Mouse (Mus musculus): ENCODE measurements around the gene Adam22. TPM values are rescaled to one million over a fixed set of nuclear protein-coding genes. Genes with fewer than 3 reads are reported as not detected.
"Not testable (repeated sequence)": the region's sequence is repeated elsewhere in the genome, so short reads cannot be mapped to it uniquely, and the experiment has no call there.

The Adam22 gene
- total RNA-seq, 2 experiments from 2014 or later: 4.7 to 6.9 TPM

DNA sequence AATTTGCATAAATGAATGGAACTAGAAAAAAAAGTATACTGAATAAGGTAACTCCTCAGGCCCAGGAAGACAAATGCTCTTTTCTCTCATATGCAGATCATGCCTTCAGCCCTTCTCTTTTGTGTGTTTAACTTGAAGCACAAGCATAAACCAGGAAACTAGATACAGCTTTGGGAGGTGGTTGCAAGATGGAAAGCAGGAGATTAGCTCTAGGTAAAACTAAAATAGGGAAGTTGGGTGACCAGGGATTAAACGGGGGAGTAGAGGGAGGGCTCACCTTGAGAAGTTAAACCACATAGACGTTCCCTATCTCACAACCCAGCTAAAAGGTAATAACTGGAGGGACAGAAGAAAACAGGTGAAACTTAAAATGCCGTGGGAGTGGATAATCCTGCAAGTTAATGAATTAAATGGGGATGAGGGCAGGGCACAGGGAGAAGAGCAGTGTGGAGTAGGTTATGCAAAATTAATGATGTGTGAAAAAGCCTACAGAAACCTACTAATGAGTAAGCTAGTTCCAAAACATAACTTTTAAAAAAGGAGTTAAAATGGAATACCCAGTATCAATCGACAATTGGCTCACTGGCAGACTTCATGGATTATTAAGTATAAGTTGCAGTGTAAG is 40.2 kb downstream of the Adam22 start:
- intact Hi-C loops (cut with DNase I): no loop called here
- DNase-seq: no peak

DNA sequence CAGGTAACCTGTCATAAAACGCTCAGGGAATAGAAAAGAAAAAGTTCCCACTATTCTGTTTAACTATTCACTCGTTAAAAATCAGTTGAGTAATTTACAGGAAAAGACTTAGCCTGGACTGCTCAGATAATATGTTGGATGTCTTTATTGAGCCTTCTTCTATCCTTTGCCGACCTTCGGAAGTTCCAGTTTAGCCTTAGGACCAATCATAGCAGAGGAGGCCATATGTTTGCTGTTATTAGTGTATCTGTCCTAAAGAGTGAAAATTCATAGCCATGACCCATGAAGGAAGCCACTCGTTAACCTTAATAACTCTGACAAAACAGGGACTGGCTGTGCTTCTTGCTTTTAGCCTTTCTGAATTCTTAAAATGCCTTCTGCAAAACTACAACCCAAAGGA is 41.3 kb downstream of the Adam22 start:
- intact Hi-C loops (cut with DNase I): no loop called here
- no peak for DNase-seq

DNA sequence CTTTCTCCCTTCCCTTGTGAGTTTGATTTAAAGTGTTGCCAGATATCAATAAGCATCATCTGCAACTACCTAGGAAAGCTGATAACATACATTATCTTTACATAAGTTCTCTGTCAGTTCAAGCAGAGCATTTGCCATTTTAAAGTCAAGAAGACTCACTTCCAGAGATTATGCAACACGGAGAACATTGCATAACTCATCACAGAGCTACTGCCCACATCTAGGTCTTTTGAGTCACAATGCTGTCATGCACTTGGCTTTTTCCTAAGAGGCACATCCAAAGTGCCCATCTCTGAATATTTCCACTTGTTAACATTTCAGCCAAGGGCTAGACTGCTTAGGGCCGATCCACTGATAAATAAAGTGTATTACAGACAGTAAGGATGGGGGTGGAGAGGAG is 55.6 kb downstream of the Adam22 start:
- intact Hi-C loops (cut with DNase I): no loop called here
- DNase-seq: no peak

DNA sequence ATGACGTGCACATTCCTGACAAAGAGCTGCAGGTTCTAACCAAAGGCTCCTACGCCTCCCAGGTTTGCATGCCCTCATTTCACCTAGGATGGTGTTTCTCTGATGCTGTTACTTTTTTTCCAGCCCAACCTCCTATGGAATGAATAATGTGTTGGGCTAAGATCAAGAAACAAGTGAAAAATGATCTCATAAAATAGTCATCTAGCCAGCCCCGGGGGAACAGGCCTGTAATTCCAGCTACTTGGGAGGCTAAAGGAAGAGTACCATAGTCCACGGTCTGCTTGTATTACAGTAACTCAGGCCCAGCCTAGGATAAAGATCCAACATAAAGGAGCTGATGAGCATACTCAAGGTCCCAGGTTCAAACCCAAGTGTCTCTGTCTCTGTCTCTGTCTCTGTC is 57.1 kb downstream of the Adam22 start:
- peak; percentile 17 to 32 for DNase-seq
- intact Hi-C loops (cut with DNase I): no loop called here

DNA sequence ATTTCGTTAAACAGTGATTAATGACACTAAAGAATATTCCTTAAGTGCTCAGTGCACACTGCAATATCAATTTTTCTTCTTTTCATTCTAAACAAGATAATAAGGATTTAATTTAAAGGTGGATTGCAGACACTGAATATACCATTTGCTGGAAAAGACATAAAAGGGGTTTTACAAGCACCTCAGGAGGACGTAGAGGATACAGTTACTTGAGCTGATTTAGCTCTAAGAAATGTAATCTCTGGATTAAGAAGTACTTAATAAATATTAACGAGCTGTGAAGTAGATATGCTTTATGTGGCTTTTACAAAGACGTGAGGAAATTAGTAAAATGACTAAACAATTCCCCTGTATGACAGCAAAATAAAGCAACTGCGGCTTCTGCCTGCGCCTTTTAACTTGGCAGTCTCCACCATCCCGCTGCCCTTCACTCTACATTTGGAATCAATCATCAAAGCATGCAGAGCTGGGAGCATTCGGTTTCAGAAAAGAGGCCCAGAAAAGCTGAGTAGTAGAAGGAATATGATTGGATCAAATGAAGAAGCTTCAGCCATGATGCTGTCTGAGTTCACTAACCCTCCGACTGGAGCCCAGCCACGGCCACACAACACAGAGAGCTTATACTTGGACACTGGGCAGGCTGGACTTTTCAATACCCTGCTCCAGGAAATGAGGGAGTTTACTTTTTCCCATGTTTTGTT is 70.1 kb downstream of the Adam22 start:
- intact Hi-C loops (cut with DNase I): no loop called here
- no peak for DNase-seq

DNA sequence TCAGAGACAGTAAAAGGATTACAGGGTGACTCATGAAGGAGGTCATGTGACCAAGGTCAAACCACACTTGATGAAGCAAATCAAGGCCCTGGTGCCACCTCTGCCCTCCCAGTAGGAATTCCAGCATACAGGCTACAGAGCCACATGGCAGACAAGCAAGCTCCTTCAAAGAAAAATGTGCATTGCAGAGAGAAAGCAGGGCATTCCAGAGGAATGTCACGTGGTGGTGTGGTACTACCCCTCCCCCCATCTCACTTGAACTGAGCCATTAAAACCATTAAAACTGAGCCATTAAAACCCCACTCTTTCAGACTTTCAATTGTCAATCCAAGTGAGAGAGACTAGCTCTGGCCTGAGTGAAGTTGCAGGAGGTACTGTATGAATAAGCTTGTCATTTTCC is 74.7 kb downstream of the Adam22 start:
- no peak for DNase-seq
- intact Hi-C loops (cut with DNase I): no loop called here

DNA sequence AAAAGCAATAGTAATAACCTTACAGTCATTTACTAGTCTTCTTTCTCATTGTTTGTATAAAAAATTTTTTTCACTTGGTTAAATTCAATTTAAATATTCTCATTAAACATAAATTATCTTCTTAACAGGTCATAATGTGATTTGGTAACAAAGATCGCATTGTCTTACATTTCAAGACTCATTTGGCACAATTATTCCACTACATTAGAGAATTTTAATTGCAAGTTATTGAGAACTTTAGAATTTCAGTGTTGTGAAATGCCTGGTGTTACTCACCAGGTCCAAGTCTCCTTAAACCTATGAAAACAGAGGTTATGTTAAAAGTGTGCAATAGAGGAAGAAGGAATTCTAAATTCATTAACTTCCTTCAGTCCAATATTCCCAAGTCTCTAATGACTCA is 76.5 kb downstream of the Adam22 start:
- intact Hi-C loops (cut with DNase I): no loop called here
- no peak for DNase-seq

DNA sequence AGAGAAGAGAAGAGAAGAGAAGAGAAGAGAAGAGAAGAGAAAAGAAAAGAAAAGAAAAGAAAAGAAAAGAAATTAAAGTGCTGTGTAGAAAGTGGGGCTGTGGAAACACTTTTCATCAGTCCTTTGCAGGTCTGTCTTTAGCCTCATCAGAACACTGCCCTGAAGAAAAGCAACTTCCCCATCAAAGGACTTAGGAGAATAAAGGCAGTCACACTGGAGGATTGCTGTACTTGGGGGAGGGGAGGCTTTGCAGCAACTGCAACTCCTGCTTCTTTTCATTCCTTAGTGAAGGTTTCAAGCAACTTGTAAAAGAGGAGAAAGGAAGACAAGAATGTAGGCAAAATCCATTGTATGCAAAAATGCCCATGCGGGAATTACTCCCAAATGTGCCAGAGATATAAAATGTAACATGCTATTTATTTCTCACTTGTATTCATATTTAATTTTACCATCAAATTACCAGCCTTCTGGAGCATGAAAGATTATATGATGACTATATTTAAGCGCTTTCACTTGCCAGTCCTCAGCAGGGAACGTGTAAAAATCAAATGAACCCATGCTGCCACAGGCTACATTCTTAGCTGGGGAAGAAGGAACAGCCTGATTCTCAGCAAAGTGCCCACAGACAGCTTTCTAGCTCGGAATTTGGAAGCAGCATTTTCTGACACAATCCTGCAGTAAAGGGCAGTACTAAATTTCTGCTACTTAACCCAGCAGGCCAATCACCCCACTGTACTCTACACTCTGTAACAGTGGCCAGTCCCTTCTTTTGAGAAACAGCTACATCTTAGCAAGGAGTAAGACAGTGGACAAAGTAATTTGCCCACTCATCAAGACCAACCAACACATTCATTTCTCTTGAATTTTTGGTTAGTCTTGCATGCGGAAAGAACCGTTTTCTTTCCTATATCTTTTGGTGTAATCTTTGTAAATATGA is 78.0 kb downstream of the Adam22 start:
- DNase-seq: no peak
- intact Hi-C loops (cut with DNase I): no loop called here

DNA sequence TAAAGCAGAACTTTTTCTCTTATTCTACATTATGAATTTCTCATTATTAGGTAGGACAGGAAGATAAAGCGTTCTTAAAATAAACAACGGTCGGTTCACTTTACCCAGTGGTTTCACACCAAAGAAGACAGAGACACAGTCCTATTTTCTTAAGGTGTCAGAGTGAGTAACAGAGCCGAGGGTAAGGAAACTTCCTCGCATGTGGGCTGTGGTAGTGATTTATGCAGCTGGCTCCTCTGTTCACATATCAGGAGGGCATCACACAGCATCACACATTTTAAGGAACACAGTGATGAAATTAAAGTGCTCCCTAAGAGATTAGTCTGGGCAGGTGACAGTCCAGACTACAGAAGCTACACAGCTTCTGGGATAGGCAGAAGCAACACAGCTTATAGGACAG is 83.8 kb downstream of the Adam22 start:
- no peak for DNase-seq
- intact Hi-C loops (cut with DNase I): no loop called here

DNA sequence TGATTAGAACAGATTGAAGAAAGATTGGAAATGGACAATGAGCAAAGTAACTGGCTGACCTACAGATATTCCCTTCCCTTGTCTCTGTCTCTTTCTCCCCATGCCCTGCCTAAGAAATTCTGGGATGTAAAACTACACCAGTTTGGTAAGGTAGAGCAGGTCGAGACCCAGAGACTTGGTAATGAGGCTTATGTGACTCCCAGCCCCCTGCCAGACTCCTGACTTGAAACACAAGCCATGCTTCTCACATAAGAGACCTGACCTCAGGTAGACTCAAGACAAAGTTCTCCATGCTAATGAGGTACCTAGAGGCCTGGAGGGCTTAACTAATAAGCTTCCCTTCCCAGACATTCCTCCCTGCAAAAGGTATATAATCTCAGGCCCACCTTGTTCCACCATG is 91.8 kb downstream of the Adam22 start:
- intact Hi-C loops (cut with DNase I): no loop called here
- DNase-seq: no peak

DNA sequence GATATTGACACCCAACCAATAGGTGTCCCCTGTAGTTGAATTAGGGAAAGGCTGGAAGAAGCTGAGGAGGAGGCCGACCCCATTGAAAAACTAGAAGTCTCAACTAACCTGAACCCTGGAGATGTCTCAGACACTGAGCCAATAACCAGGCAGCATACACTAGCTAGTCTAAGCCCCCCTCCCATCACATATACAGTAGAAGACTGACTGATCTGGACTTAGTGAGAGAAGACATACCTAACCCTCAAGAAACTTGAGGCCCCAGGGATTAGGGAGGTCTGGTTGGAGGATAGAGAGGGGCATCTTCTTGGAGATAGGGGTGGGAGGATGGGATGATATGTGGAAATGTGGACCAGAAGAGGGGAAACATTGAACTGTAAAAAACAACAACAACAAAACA is 110.6 kb downstream of the Adam22 start:
- intact Hi-C loops (cut with DNase I): no loop called here
- DNase-seq: no peak

DNA sequence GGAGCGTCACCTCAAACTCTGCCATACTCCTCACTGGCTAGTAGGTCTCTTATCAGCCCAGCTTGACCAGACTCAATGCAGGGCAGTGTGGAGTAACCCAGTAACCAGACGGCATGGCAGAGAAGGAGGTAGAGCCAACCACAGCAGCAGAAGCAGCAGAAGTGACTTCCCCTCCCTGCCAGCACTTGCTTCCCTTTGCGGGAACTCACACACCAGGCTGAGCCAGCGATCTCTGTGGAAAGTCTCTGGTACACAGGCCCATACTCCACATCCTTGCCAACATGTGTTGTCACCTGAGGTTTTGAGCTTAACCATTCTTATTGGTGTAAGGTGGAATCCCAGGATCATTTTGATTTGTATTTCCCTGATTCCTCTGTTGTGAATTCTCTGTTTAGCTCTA is 111.5 kb downstream of the Adam22 start:
- intact Hi-C loops (cut with DNase I): no loop called here
- no peak for DNase-seq

DNA sequence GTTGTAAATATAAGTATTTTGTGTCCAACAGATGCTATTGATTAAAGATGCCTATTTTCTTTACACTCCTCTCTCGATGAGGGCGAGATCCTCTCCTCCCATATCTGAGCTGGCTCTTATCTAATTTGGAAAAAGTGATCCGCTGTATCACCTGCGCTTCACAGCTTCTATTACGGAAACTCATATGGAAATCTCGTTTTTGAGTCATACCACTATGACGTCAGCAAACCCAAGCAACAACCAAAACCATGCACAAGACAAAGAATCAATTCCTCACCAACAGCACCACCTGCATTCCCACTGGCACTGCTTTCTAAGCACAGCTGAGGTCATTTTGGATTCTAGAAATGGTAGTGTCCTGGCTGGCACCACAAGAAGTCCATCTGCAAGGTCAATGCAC is 123.3 kb downstream of the Adam22 start:
- DNase-seq: no peak
- intact Hi-C loops (cut with DNase I): no loop called here

DNA sequence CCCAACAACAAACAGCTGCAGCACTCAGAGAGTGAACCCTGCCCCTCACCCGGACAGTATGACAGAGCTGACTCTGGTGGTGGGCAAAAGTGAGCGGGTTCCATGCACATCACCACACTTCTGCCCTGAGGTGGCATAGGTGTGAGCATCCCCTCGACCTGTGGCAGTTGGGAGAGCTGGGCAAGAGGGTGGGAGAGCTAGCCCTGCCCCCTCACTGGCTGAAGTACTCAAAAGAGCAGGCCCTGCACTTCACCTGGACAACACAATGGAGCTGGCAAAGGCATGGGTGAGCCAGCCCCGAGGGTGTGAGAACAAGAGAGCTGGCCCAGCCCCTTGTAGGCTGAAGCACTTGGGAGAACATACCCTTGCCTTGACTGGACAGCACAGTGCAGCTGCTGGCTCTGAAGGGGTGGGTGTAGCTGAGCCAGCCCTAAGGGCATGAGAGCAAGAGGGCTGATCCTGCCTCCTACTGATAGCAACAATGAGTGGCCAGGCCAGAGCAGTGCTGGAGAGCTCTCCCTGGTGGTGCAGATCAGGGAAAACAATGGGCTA is 124.8 kb downstream of the Adam22 start:
- intact Hi-C loops (cut with DNase I): no loop called here

DNA sequence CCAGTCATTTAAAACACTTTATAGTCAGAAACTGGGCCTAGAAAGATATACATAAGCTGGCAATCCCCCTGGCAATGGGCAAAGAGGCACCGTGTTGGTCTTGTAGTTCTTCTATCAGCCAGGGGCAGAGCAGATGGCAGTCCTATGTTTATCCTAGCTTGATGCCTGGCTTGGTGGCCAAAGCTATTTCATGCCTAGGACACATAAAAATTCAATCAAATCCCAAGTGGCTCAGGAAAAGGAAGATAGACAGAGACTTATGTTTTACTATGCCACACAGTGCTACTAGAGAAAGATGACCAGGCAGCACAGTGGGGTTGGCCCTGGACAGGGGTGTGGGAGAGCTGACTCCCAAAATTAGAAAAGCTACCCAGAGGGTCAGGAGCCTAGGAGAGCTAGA is 125.3 kb downstream of the Adam22 start:
- intact Hi-C loops (cut with DNase I): no loop called here
- DNase-seq: no peak

More for the DNA sequence above, 124.8 kb downstream of the Adam22 start:
- DNase-seq: no peak

DNA sequence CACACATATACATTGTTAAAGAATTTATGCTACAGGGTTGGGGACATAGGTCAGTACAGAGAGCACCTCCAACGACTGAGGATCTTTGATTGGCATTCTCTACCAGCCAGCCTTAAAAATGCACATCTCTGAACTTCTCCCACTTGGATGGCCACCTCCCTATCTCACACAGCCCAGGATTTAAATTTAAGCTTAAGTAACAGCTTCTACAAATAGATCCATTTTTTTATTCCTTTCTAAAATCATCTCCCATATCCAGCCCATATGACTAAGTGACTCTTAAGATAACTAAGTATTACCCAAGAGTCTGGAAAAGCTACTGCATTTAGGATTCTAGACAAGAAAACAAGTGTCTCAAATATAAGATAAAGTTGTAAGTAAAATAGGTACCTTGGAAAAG is 140.9 kb downstream of the Adam22 start:
- intact Hi-C loops (cut with DNase I): no loop called here
- no peak for DNase-seq

DNA sequence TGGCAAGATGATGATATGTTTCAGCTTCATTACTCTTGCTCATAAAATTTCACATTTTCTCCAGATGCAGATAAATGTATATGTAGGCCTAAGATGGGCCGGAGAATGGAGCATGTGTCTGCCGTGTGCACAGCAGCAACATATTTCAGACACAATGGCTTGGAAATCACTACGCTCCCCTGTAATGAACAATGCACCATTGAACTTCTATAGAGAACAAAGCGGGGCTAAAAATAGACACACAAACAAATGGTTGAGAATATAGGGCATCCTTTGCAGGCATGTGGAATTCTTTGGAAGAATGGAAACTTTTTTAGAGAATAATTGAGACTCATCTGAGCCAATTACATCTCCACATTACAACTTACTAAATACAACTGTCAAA is 143.6 kb downstream of the Adam22 start:
- no peak for DNase-seq
- intact Hi-C loops (cut with DNase I): no loop called here

DNA sequence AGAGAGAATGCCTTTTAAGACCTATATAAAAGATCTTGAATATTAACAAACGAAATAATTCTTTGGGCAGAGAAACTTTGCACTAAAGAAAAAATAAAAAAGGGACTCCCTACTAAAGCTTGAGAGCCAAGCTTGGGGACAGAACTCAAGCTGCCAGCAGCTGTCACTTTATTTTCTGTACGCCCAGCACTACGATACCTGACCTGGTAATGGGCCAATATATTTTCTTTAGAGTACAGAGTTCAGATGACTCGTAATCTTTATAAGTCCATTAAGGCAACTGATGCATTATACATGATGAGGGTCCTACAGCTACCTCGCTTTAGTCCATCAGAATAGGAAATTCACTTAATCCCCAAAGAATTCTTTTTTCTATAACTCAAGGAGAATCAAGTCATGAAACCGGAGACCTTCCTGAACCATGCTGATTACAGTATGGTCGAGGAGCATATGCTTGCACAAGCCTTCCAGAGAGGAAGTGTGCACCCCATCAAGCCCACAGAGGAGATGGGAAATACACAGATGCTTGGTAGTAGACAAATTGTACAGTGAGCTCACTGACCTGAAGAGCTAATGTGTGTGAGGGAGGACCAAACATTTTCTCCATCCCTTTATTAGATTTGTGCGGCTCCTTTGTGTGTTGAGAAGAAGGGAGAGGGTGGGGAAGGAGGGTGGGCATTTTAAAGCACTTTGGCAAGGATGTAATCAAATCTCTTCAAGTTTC is 144.2 kb downstream of the Adam22 start:
- intact Hi-C loops (cut with DNase I): no loop called here
- no peak for DNase-seq

DNA sequence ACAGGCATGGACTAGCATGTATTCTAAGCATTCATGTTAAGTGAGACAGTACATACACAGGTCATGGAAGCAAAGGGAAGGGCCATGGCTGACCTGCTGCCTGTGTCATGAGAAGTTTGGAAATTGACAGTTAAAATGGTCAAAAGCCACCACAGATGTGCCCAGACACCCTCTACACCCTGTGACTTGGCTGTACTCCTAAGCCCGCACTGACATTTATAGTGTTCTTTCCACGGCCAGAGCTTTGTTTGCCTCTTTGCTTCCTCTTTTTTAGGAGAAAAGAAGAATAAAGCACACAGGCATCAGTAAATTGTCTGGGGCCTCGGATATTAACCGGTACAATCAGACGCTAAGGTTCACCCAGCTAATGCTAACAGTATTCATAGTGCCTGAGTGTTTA is 146.3 kb downstream of the Adam22 start:
- intact Hi-C loops (cut with DNase I): no loop called here
- no peak for DNase-seq

DNA sequence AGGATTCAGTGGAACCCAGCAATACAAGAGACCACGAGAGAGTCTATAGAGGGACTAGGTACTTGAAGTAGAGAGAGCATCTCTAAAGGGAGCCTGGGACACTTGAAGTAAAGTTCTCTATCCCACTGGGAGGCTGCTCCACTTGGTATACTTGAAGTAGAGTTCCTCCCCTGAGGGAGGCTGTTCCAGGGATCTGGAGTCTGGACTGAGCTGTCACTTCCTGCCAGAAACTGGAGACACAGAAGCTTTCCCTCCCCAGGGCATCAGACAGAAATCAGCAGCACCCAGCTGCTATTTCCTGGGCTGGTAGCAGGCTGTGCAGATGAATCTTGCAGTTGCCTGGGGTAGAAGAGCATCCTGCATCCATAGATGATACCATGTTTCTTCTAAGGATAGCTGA is 152.1 kb downstream of the Adam22 start:
- DNase-seq: no peak
- intact Hi-C loops (cut with DNase I): no loop called here

DNA sequence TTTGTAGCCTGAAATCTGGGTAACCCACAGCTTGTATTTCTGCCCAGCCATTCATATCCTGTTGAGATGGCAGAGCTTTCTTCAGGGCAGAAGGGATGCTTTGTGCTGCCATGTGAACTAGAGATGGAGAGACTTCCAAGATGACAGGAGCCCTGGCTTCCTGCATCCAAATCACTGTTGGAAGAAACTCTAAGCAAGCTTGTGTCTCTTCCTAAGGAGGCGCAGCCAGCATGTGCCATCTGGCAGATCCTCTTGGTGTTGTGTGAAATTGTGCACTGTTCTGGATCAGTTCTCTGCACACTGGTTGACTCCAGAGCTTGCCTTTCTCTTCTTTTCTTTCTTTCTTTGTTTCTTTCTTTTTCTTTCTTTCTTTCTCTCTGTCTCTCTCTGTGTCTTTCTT is 183.0 kb downstream of the Adam22 start:
- DNase-seq; intact Hi-C loops (cut with DNase I): not testable (repeated sequence)

Data from heart, postnatal 10 days (tissue).